Mouse (Mus musculus) brain, embryonic 18.5 days (tissue): ENCODE results near the gene Zfp93.
"Not testable (repeated sequence)": the region's sequence is repeated elsewhere in the genome, so short reads cannot be mapped to it uniquely, and the experiment has no call there.

Source experiments
- DNase-seq: peaks from one replicate; pipeline ENCODE4 v3.0.0-alpha.2; 2012; ENCODE audit warnings: low read depth, low spot score

The Zfp93 gene

DNA sequence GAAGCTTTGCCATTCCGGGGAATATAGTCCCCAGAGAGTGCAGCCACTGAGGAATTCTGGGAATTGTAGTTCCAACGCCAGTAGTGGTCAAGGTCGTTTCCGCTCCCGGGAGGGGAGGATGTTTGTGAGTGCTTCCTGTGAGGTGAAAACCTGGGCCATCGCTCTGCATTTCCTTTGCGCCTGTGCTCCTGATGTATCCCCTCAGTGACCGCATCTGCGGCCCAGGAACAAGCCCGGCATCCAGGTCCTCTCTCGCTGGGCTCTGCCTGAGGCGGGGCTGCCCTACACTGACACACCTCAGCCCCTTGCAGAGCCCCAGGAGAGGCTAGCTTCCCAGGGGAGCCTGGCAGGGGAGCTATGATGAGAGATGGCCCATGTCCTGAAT lies at the start of gene Zfp93:
Gene Zfp93 (plus strand): TSS at position 133 of the 385 bp plus-strand sequence.
- peak; percentile 81 for DNase-seq

GRCm38 (mm10) chr7:24237040-24237791 lies 33.0 kb upstream of the Zfp93 start, which contains the start of gene Zfp109:
Zfp109 (minus strand) TSS chr7:24237560.
- DNase-seq = peak; percentile 43

DNA sequence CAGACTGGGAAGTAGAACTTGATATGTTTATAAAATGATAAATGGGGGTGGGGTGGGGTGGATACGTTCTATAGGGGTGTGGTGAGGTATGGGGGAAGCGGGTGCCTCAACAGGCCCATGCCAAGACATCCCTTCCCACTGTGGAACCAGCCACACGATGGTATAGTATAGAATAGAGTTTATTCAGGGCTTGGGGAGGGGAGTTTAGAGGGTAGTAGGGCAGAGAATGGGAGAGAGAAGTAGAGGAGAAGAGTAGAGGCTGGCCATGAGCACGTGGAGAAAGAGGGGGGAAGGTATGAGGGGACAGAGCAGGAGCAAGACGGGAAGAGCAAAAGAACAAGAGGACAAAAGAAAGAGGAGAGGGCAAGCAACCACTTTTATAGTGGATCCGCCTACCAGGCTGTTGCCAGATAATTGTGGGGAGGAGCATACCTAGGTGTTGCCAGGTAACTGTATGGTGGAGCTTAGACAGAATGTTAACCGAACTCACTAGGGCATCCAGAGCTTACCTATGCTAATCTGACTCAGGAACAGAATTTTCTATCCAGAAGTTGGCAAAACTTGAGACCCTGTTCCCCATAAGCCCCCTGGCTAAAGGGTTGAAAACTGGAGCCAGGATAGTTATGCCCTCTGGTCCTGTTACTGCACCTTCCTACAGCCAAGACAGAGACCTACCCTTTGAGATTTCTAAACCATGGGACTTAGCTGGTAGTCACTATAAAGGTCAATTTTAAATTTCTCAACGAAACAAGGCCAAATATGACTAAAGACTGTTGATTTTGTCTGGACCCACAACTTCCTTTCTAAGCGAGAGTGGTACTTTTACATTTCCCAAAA lies 16.2 kb upstream of the Zfp93 start:
- DNase-seq = no peak

- peak; percentile 82 for DNase-seq
Measured at GRCm38 (mm10) chr7:24254633-24255474, 15.4 kb upstream of the Zfp93 start, which contains the start of gene Zfp108. Zfp108 (plus strand) TSS chr7:24254794.

- DNase-seq = no peak
Measured at GRCm38 (mm10) chr7:24259306-24259999, 10.8 kb upstream of the Zfp93 start.

GRCm38 (mm10) chr7:24260000-24260312 lies 10.3 kb upstream of the Zfp93 start:
- no peak for DNase-seq

GRCm38 (mm10) chr7:24268176-24269155 lies 1.8 kb upstream of the Zfp93 start:
- DNase-seq = no peak

DNA sequence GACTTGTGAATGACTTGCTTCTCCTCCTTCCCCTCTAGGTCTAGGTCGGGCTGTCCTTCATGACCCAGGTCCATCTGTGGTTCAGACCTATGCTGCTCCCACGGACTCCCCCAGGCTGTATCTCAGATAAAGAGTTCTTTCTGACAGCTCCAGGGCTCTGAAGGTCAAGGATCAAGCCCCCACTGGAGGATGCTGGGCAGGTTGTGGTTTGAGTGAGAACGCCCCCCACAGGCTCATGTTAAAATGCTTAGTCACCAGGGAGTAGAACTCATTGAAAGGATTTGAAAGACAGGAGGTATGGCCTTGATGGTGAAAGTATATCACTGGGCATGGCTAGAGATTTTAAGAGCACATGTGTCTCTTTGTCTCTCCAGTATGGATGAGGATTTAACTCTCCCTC lies 964 bp upstream of the Zfp93 start:
- no peak for DNase-seq

DNA sequence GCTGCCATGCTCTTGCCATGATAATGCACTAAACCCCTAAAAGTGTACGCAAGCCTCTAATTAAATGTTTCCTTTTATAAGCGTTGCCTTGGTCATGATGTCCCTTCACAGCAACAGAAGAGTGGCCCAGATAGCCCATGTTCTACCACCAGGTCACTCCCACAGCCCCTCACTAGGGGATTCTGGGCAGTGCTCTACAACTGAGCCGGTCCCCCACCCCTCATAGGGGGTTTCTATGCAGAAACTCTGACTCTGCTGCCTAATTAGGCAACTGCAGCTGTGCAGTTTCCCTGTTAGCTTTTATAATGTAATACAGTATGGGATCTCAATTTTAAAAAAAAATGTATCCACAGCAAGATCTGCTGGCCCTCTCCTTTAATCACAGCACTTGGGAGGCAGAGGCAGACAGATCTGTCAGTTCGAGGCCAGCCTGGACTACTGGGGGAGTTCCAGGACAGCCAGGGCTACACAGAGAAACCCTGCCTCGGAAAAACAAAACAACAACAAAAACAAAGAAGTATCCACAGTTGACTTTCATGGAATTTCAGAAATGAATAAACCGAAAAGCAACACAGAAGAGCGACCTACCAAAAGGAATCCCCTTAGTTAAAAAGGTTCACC lies 443 bp upstream of the Zfp93 start:
- no peak for DNase-seq

DNA sequence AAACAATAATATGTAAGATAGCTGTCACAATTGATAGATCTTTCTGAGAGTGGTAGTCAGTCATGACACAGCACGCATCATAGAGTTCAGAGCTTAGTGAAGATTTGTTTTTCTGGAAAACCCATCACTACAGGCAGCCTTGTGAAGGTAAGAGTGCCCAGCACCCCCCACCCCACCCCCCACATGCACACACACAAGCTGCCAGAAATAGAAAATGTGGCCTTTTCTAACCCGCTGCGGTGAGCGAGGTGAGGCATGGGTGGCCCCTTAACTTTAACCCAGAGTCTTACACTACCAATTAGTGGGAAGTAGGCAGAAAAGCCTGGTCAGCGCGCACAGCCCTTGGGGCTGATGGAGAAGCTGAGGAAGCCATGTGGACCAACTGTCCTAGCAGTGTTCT lies 971 bp downstream of the Zfp93 start:
- DNase-seq = no peak

DNA sequence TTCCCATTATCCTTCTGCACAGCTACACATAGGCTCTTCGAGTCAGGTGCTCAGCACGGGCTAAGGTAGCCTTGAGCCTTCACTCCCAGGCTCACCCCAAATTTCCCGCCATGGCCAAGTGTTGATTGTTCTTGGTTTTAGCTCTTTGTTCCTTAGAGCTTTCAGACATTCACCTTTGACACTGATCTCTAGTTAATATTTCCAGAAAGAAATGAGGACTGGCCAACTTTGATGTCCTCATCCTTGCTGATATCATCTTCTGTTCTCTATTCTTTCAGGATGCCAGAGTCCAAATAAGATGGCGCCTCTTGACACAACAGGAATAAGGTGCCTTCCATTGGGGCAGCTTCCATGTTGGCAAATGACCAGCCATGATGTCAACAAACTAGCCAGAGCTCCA lies 4.2 kb downstream of the Zfp93 start:
- no peak for DNase-seq

DNA sequence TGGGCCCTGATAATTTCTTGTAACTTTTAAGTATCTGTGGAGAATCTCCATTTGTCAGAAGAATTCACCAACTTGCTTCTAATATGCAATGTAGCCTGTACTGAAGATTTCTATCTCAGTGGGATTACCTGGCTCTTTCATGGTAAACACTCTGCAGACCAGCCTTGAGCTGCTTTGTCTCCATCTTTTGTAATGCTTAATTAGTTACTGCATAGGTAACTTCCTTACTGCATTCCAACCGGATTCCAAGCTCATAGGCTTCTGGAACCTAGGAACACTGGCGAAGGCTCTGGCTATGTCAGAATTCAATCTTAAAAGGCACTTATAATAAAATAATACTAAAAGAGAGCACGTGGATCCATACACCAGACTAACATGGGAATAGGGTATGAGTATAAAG lies 8.6 kb downstream of the Zfp93 start:
- DNase-seq = not testable (repeated sequence)

- DNase-seq = no peak
Measured at GRCm38 (mm10) chr7:24280031-24280857, 10.0 kb downstream of the Zfp93 start.

DNA sequence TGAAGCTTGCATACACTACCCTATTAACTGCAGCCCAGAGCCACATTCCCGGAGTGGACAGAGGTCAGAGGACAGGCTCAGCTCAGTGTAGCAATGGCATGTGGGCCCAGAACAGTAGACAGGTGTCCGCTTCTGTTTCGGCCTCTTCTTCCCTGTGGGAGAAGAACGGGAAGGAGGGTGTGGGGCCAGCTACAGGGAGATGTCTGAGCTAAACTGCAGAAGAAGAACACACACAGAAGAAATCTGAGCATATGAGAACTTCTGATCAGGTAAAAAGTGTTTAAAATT lies 10.6 kb downstream of the Zfp93 start:
- DNase-seq = no peak

DNA sequence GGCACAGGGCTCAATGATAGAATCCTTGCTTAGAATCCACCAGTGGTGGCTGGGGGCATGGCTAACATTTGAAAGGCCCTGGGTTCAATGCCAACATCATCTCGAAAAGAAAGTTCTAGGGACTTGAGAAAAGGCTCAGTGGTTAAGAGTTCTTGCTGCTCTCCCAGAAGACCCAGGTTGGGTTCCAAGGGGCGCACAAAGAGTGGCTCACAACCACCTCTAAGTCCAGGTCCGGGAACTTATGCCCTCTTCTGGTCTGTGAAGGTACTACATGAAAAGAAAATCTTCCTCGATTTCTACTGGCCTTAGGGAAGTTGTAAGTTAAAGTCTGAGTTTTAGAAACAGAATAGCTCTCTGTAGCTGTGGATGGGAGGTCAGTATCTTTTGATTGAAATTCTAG lies 15.9 kb downstream of the Zfp93 start:
- no peak for DNase-seq

DNA sequence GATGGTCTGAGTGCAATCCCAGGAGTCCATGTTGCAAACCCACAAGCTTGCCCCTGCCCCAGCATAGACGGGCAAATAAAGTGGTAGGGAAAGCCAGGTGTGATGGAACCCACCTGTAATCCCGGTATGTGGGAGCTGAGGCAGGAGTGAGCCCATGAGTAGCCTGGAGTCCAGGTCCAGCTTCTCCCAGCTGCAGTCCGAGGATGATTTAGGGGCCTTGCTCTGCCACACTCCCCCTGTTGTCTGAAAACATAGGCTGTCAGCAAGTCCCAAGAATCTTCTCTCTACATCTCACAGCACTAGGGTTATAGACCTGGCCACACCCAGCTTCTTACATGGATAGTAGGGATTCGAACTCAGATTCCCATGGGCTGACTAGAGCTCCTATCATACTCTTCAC lies 16.7 kb downstream of the Zfp93 start:
- no peak for DNase-seq

DNA sequence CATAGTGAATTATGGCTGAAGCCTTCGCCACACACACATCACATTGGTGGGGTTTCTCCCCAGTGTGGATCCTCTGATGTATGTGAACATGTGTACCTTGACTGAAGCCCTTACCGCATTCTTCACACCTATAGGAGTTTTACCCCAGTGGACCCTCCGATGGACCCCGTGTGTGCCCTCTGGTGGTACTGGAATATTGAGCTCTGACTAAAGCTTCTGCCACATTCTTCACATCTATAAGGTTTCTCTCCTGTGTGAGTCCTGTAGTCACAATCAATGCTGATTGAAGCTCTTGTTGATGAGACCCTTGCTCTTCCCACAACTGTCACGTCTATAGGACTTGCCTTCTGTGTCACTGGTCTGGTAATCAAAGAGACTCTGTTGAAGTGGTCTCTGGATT lies 17.4 kb downstream of the Zfp93 start:
- no peak for DNase-seq

DNA sequence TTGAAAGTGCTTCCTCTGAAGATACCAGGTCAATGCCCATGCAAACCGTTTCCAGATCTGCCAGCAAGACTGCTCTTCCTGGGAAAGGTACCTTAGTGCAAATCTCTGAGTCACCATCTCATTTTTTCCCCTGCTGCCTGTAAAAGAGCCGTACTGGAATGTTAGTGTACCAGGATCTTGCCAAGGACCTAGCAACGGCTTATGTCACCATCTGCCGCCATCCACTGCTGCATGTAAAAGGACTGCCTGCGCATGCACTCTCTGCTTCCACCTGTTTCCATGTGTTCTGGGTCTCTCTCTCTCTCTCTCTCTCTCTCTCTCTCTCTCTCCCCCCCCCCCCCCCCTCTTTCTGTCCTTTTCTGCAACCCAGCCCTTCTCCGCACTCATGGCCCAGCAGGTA lies 18.3 kb downstream of the Zfp93 start:
- no peak for DNase-seq

DNA sequence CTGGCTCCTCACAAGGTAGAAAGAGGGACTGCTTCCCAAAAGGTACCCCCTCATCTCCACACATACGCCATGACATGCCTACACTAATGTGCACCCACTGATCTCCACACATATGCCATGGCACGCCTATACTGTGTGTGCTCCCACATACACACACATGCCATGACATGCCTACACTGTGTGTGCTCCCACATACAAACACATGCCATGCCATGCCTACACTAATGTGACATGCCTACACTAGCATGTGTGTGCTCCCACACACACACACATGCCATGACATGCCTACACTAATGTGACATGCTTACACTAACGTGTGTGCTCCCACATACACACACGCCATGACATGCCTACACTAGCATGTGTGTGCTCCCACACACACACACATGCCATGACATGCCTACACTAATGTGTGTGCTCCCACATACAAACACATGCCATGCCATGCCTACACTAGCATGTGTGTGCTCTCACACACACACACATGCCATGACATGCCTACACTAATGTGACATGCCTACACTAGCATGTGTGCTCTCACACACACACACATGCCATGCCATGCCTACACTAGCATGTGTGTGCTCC lies 20.0 kb downstream of the Zfp93 start:
- DNase-seq = no peak
